Mouse (Mus musculus) heart, embryonic 11.5 days (tissue): Measurements from ENCODE around the gene Sept1. TPM values are rescaled to one million over a fixed set of nuclear protein-coding genes. Genes with fewer than 3 reads are reported as not detected.

Experiments used
- polyA plus RNA-seq: library from polyadenylated mRNA; unstranded; fragments of >200 nt; fragmentation: Nextera tagmentation; extraction: Ambion mirVana; gene quantifications from 2 replicates; pipeline ENCODE4 v1.2.1, GENCODE M21; 2014

Sept1 gene
- polyA plus RNA-seq, 1 experiment from 2014 or later: 23.1 TPM

Other genes starting within 250 kb of the Sept1 start
- 8.2 and 8.5 TPM in 2 replicates for gene Mvp, start 218.5 kb downstream of the Sept1 start, polyA plus RNA-seq
- not detected in 2 replicates for gene Pagr1b, start 216.6 kb downstream of the Sept1 start, polyA plus RNA-seq
- 50.9 and 53.2 TPM in 2 replicates for gene Pagr1a, start 215.8 kb downstream of the Sept1 start, polyA plus RNA-seq
- 36.6 and 40.9 TPM in 2 replicates for gene Gm42742, start 212.0 kb downstream of the Sept1 start, polyA plus RNA-seq
- gene Prrt2, start 211.9 kb downstream of the Sept1 start, polyA plus RNA-seq: 4.5 and 5.0 TPM in 2 replicates
- gene Maz, start 206.1 kb downstream of the Sept1 start, polyA plus RNA-seq: 38.6 and 44.1 TPM in 2 replicates
- 97.7 and 103 TPM in 2 replicates for gene Kif22, start 190.7 kb downstream of the Sept1 start, polyA plus RNA-seq
- gene Zg16, start 145.8 kb downstream of the Sept1 start, polyA plus RNA-seq: not detected in 2 replicates
- gene AI467606, start 141.8 kb downstream of the Sept1 start, polyA plus RNA-seq: 0.92 and 0.96 TPM in 2 replicates
- 6.2 and 6.6 TPM in 2 replicates for gene Qprt, start 110.9 kb downstream of the Sept1 start, polyA plus RNA-seq
- 0.32 and 0.39 TPM in 2 replicates for gene Spn, start 95.3 kb downstream of the Sept1 start, polyA plus RNA-seq
- gene Cd2bp2, start 37.1 kb downstream of the Sept1 start, polyA plus RNA-seq: 41.7 and 41.8 TPM in 2 replicates
- gene Tbc1d10b, start 24.7 kb downstream of the Sept1 start, polyA plus RNA-seq: 17.5 and 23.7 TPM in 2 replicates
- gene Mylpf, start 24.2 kb downstream of the Sept1 start, polyA plus RNA-seq: 27.8 and 37.5 TPM in 2 replicates
- 12.3 and 14.6 TPM in 2 replicates for gene Zfp553, start 69 bp downstream of the Sept1 start, polyA plus RNA-seq
- 35.6 and 39.7 TPM in 2 replicates for gene Zfp771, start 11.1 kb upstream of the Sept1 start, polyA plus RNA-seq
- 184 and 197 TPM in 2 replicates for gene Dctpp1, start 27.6 kb upstream of the Sept1 start, polyA plus RNA-seq
- gene Sephs2, start 40.9 kb upstream of the Sept1 start, polyA plus RNA-seq: 80.8 and 87.8 TPM in 2 replicates
- gene Itgal, start 63.1 kb upstream of the Sept1 start, polyA plus RNA-seq: 0.46 and 0.68 TPM in 2 replicates
- gene Zfp768, start 112.5 kb upstream of the Sept1 start, polyA plus RNA-seq: 4.7 and 6.0 TPM in 2 replicates
- 4.4 and 4.9 TPM in 2 replicates for gene Zfp747, start 142.9 kb upstream of the Sept1 start, polyA plus RNA-seq
- 3.7 and 5.5 TPM in 2 replicates for gene 9130019O22Rik, start 154.0 kb upstream of the Sept1 start, polyA plus RNA-seq
- gene E430018J23Rik, start 160.5 kb upstream of the Sept1 start, polyA plus RNA-seq: 4.9 and 5.6 TPM in 2 replicates
- gene Zfp764, start 173.7 kb upstream of the Sept1 start, polyA plus RNA-seq: 4.6 and 4.8 TPM in 2 replicates
- 14.7 and 23.5 TPM in 2 replicates for gene Zfp688, start 188.9 kb upstream of the Sept1 start, polyA plus RNA-seq
- 5.3 and 5.8 TPM in 2 replicates for gene Zfp689, start 216.0 kb upstream of the Sept1 start, polyA plus RNA-seq
- gene Prr14, start 226.5 kb upstream of the Sept1 start, polyA plus RNA-seq: 39.7 and 41.1 TPM in 2 replicates
- gene Fbrs, start 246.1 kb upstream of the Sept1 start, polyA plus RNA-seq: 9.9 and 11.1 TPM in 2 replicates